Mouse (Mus musculus) limb, embryonic 10.5 days (tissue): ENCODE measurements around the gene Vps16. TPM values are rescaled to one million over a fixed set of nuclear protein-coding genes. Genes with fewer than 3 reads are reported as not detected.

Source experiments
- DNase-seq: peaks from one replicate; pipeline ENCODE4 v3.0.0-alpha.2; 2017; ENCODE audit warnings: low spot score
- H3K27ac ChIP-seq: fragments of 300-500 bp; sonication (generic); 2 replicates; pipeline ENCODE4 v1.5.1; 2016; ENCODE audit warnings: mild to moderate bottlenecking
- H3K27me3 ChIP-seq: fragments of 300-500 bp; sonication (generic); 2 replicates; pipeline ENCODE4 v1.6.1; 2016; ENCODE audit warnings: low read depth, mild to moderate bottlenecking; ENCODE audit not compliant: poor library complexity, severe bottlenecking
- H3K36me3 ChIP-seq: fragments of 300-500 bp; sonication (generic); 2 replicates; pipeline ENCODE4 v1.6.1; 2016; ENCODE audit warnings: mild to moderate bottlenecking, moderate library complexity
- H3K4me1 ChIP-seq: fragments of 300-500 bp; sonication (generic); 2 replicates; pipeline ENCODE4 v1.6.1; 2016
- H3K4me3 ChIP-seq: fragments of 300-500 bp; sonication (generic); 2 replicates; pipeline ENCODE4 v1.5.1; 2016; ENCODE audit warnings: mild to moderate bottlenecking, moderate library complexity
- H3K9me3 ChIP-seq: fragments of 300-500 bp; sonication (generic); replicated peaks from 2 replicates; pipeline ENCODE4 v1.6.1; 2016; ENCODE audit warnings: mild to moderate bottlenecking
- WGBS: fragments of 180-500 bp; shearing (Covaris S2); methylation state at CpG from one replicate; pipeline ENCODE4 v1.1.7; 2016; 5-methylcytosine and 5-hydroxymethylcytosine counted together
- polyA plus RNA-seq: library from polyadenylated mRNA; unstranded; fragments of >200 nt; fragmentation: Nextera tagmentation; extraction: Ambion mirVana; gene quantifications from 2 replicates; pipeline ENCODE4 v1.2.1, GENCODE M21; 2016

Vps16 gene
- polyA plus RNA-seq, 1 experiment from 2014 or later = 121 TPM

GRCm38 (mm10) chr2:130452266-130452665, 28.1 kb downstream of the Vps16 start:
- Histone ChIP-seq H3K4me1 (peaks cover 21% of the 10 kb centered on the region), H3K9me3 (no peaks in the 10 kb centered on the region), H3K36me3 (no peaks in the 10 kb centered on the region), H3K27ac (no peak overlapping the region), H3K4me3 (no peak overlapping the region), H3K27me3 (peaks cover 17% of the 10 kb centered on the region)
- DNase-seq = no peak
- 53% methylated on average over 2 of the region's 2 CpGs for WGBS

GRCm38 (mm10) chr2:130453421-130453820, 29.3 kb downstream of the Vps16 start:
- Histone ChIP-seq H3K4me1 (peaks cover 21% of the 10 kb centered on the region), H3K27ac (no peak overlapping the region), H3K4me3 (no peak overlapping the region), H3K9me3 (no peaks in the 10 kb centered on the region), H3K36me3 (no peaks in the 10 kb centered on the region), H3K27me3 (peaks cover 12% of the 10 kb centered on the region)
- WGBS = 66% methylated on average over 6 of the region's 6 CpGs
- DNase-seq = no peak

GRCm38 (mm10) chr2:130454748-130455370, 30.7 kb downstream of the Vps16 start:
- DNase-seq = no peak
- Histone ChIP-seq H3K27ac (no peak overlapping the region), H3K9me3 (no peaks in the 10 kb centered on the region), H3K36me3 (no peaks in the 10 kb centered on the region), H3K4me1 (peaks cover 14% of the 10 kb centered on the region), H3K4me3 (no peak overlapping the region), H3K27me3 (no peaks in the 10 kb centered on the region)
- 89% methylated on average over 6 of the region's 6 CpGs for WGBS

- Histone ChIP-seq H3K4me1 (no peaks in the 10 kb centered on the region), H3K27me3 (no peaks in the 10 kb centered on the region), H3K4me3 (no peak overlapping the region), H3K27ac (no peak overlapping the region), H3K36me3 (no peaks in the 10 kb centered on the region), H3K9me3 (no peaks in the 10 kb centered on the region)
- DNase-seq = no peak
- 88% methylated on average over 3 of the region's 3 CpGs for WGBS
These were observed 33.7 kb downstream of the Vps16 start for GRCm38 (mm10) chr2:130457871-130458270.

- 93% methylated on average over 3 of the region's 3 CpGs for WGBS
- no peak overlapping the region for H3K27ac ChIP-seq
- H3K4me1 ChIP-seq = no peaks in the 10 kb centered on the region
- DNase-seq = no peak
- no peaks in the 10 kb centered on the region for H3K9me3 ChIP-seq
- H3K4me3 ChIP-seq = no peak overlapping the region
- peaks cover 6% of the 10 kb centered on the region; the same call in 1 of the 2 replicates for H3K36me3 ChIP-seq
- H3K27me3 ChIP-seq = no peaks in the 10 kb centered on the region
These were observed 35.4 kb downstream of the Vps16 start for GRCm38 (mm10) chr2:130459576-130459975.

GRCm38 (mm10) chr2:130461287-130462071, 37.3 kb downstream of the Vps16 start:
- 83% methylated on average over 15 of the region's 15 CpGs for WGBS
- DNase-seq = no peak
- H3K9me3 ChIP-seq = no peaks in the 10 kb centered on the region
- no peak overlapping the region for H3K27ac ChIP-seq
- H3K4me3 ChIP-seq = no peak overlapping the region
- H3K27me3 ChIP-seq = no peaks in the 10 kb centered on the region
- H3K36me3 ChIP-seq = peaks cover 6% of the 10 kb centered on the region; the same call in 1 of the 2 replicates
- H3K4me1 ChIP-seq = no peaks in the 10 kb centered on the region

- H3K4me3 ChIP-seq = no peak overlapping the region
- DNase-seq = no peak
- H3K4me1 ChIP-seq = no peaks in the 10 kb centered on the region
- 92% methylated on average over 1 of the region's 1 CpGs for WGBS
- no peaks in the 10 kb centered on the region for H3K9me3 ChIP-seq
- no peak overlapping the region for H3K27ac ChIP-seq
- H3K27me3 ChIP-seq = no peaks in the 10 kb centered on the region
- H3K36me3 ChIP-seq = peaks cover 6% of the 10 kb centered on the region; the same call in 1 of the 2 replicates
These were observed 42.3 kb downstream of the Vps16 start for GRCm38 (mm10) chr2:130466438-130466837.

GRCm38 (mm10) chr2:130469366-130469765, 45.2 kb downstream of the Vps16 start:
- no peak for DNase-seq
- Histone ChIP-seq H3K27ac (no peak overlapping the region), H3K9me3 (no peaks in the 10 kb centered on the region), H3K27me3 (no peaks in the 10 kb centered on the region), H3K4me3 (no peak overlapping the region), H3K4me1 (no peaks in the 10 kb centered on the region), H3K36me3 (no peaks in the 10 kb centered on the region)
- 81% methylated on average over 4 of the region's 4 CpGs for WGBS

GRCm38 (mm10) chr2:130469935-130470334, 45.8 kb downstream of the Vps16 start:
- H3K9me3 ChIP-seq = no peaks in the 10 kb centered on the region
- H3K27ac ChIP-seq = no peak overlapping the region
- no peak for DNase-seq
- H3K27me3 ChIP-seq = no peaks in the 10 kb centered on the region
- WGBS = 89% methylated on average over 2 of the region's 2 CpGs
- H3K36me3 ChIP-seq = no peaks in the 10 kb centered on the region
- H3K4me1 ChIP-seq = no peaks in the 10 kb centered on the region
- no peak overlapping the region for H3K4me3 ChIP-seq

- 84% methylated on average over 8 of the region's 8 CpGs for WGBS
- no peak overlapping the region for H3K4me3 ChIP-seq
These were observed 48.9 kb downstream of the Vps16 start for GRCm38 (mm10) chr2:130472908-130473510.

GRCm38 (mm10) chr2:130475764-130476163, 51.6 kb downstream of the Vps16 start:
- Histone ChIP-seq H3K27me3 (no peaks in the 10 kb centered on the region), H3K36me3 (peaks cover 7% of the 10 kb centered on the region), H3K27ac (no peak overlapping the region), H3K4me3 (no peak overlapping the region), H3K4me1 (no peaks in the 10 kb centered on the region), H3K9me3 (no peaks in the 10 kb centered on the region)
- no peak for DNase-seq
- 93% methylated on average over 11 of the region's 11 CpGs for WGBS

More at GRCm38 (mm10) chr2:130472908-130473510, 48.9 kb downstream of the Vps16 start:
- no peaks in the 10 kb centered on the region for H3K4me1 ChIP-seq
- no peak overlapping the region for H3K27ac ChIP-seq
- peaks cover 5% of the 10 kb centered on the region for H3K36me3 ChIP-seq
- no peaks in the 10 kb centered on the region for H3K9me3 ChIP-seq
- no peak for DNase-seq
- H3K27me3 ChIP-seq = no peaks in the 10 kb centered on the region

- H3K4me1 ChIP-seq = no peaks in the 10 kb centered on the region
- H3K9me3 ChIP-seq = no peaks in the 10 kb centered on the region
- H3K27ac ChIP-seq = no peak overlapping the region
- 66% methylated on average over 6 of the region's 6 CpGs for WGBS
- peaks cover 7% of the 10 kb centered on the region for H3K36me3 ChIP-seq
- H3K4me3 ChIP-seq = no peak overlapping the region
- DNase-seq = no peak
- no peaks in the 10 kb centered on the region for H3K27me3 ChIP-seq
These were observed 52.6 kb downstream of the Vps16 start for GRCm38 (mm10) chr2:130476666-130477297.

- Histone ChIP-seq H3K4me1 (no peaks in the 10 kb centered on the region), H3K27me3 (no peaks in the 10 kb centered on the region), H3K4me3 (no peak overlapping the region), H3K9me3 (no peaks in the 10 kb centered on the region), H3K27ac (no peak overlapping the region), H3K36me3 (peaks cover 7% of the 10 kb centered on the region)
- 93% methylated on average over 4 of the region's 4 CpGs for WGBS
- DNase-seq = no peak
These were observed 58.0 kb downstream of the Vps16 start for GRCm38 (mm10) chr2:130482177-130482576.
